Mouse (Mus musculus) liver, embryonic 11.5 days (tissue): Measurements from ENCODE around the gene Sdccag8. TPM values are rescaled to one million over a fixed set of nuclear protein-coding genes. Genes with fewer than 3 reads are reported as not detected.

Experiments used
- ATAC-seq: fragments of 200-750 bp; cut with Nextera tagmentation; replicated peaks from 2 replicates; pipeline ENCODE4 v1.8.0; 2017; ENCODE audit warnings: moderate number of reproducible peaks, mild to moderate bottlenecking, moderate TSS enrichment, moderate library complexity; ENCODE audit not compliant: low FRiP score
- DNase-seq: peaks from one replicate; pipeline ENCODE4 v3.0.0-alpha.2; 2017; ENCODE audit warnings: low spot score
- H3K27ac ChIP-seq: fragments of 300-500 bp; sonication (generic); 2 replicates; pipeline ENCODE4 v1.5.1; 2014; ENCODE audit warnings: mild to moderate bottlenecking, low read depth, low read length, control low read depth
- H3K27me3 ChIP-seq: fragments of 300-500 bp; sonication (generic); replicated peaks from 2 replicates; pipeline ENCODE4 v1.6.1; 2014; ENCODE audit warnings: low read length, mixed read lengths; ENCODE audit not compliant: control insufficient read depth, insufficient read depth
- H3K36me3 ChIP-seq: fragments of 300-500 bp; sonication (generic); 2 replicates; pipeline ENCODE4 v1.6.1; 2014; ENCODE audit warnings: mild to moderate bottlenecking, low read length, moderate library complexity, mixed read lengths; ENCODE audit not compliant: control insufficient read depth, insufficient read depth
- H3K4me1 ChIP-seq: fragments of 300-500 bp; sonication (generic); replicated peaks from 2 replicates; pipeline ENCODE4 v1.6.1; 2014; ENCODE audit warnings: low read length, mixed read lengths; ENCODE audit not compliant: control insufficient read depth, insufficient read depth
- H3K4me2 ChIP-seq: fragments of 300-500 bp; sonication (generic); 2 replicates; pipeline ENCODE4 v1.6.1; 2014; ENCODE audit warnings: mild to moderate bottlenecking, control low read depth, moderate library complexity
- H3K4me3 ChIP-seq: fragments of 300-500 bp; sonication (generic); 2 replicates; pipeline ENCODE4 v1.5.1; 2014; ENCODE audit warnings: low read depth, low read length, control low read depth
- H3K9ac ChIP-seq: fragments of 300-500 bp; sonication (generic); 2 replicates; pipeline ENCODE4 v1.6.1; 2014; ENCODE audit warnings: low read depth, low read length, control low read depth
- H3K9me3 ChIP-seq: fragments of 300-500 bp; sonication (generic); 2 replicates; pipeline ENCODE4 v1.6.1; 2016; ENCODE audit warnings: low read length, inconsistent platforms, mixed read lengths; ENCODE audit not compliant: control insufficient read depth
- WGBS: fragments of 180-500 bp; shearing (Covaris S2); extraction: QIAGEN DNeasy Blood & Tissue Kit; methylation state at CpG from one replicate; pipeline ENCODE4 v1.1.7; 2014; 5-methylcytosine and 5-hydroxymethylcytosine counted together
- polyA plus RNA-seq: library from polyadenylated mRNA; unstranded; fragments of >200 nt; fragmentation: Nextera tagmentation; extraction: Ambion mirVana; gene quantifications from 2 replicates; pipeline ENCODE4 v1.2.1, GENCODE M21; 2014

Gene Sdccag8
- polyA plus RNA-seq, 1 experiment from 2014 or later = 11.7 TPM

DNA sequence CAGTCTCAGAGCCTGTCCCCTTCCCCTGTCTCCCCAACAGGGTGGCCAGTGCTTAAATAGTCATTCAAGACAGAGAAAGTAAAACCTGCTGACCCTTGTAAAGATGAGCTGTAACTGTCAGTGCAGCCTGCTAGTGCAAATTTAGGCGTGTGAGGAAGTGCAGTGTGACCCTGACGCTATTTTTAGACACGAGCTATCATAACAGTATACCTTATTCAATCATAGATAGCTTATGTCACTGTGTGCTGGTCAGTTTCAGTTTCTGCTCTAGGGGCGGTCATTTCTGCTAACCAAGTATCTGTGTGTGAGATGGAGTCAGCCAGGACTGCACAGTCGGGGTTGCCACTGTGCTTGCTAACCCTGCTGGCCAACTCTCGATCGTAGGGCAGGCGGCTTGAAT is 9.4 kb downstream of the Sdccag8 start:
- H3K4me1 ChIP-seq = peaks cover 49% of the 10 kb centered on the region
- no peak overlapping the region for H3K27ac ChIP-seq
- H3K4me2 ChIP-seq = no peak overlapping the region; the same call in 1 of the 2 replicates
- 62% methylated on average over 8 of the region's 8 CpGs for WGBS
- H3K36me3 ChIP-seq = no peaks in the 10 kb centered on the region; the same call in 1 of the 2 replicates
- no peaks in the 10 kb centered on the region for H3K9me3 ChIP-seq
- DNase-seq (no peak), ATAC-seq (no peak)
- H3K27me3 ChIP-seq = no peaks in the 10 kb centered on the region
- H3K9ac ChIP-seq = no peak overlapping the region
- H3K4me3 ChIP-seq = no peak overlapping the region

DNA sequence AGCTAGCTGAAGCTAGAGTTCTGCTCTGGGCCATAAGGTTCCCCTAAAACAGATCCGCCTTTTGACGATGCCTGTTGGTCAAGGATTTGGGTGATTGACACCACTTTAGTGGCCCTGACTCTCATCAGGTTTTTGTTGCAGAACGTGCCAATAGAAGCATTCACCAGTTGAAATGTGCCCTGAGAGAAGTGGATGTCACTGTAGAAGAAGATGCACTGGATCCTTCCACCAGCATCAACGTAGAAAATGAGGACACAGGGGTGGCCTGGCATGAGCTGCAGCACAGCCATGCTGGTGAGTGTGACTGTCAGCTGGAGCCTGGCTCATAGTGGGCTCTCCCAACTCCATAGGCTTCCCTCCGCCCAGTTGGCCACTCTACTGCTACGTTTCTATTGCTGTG is 10.2 kb downstream of the Sdccag8 start:
- no peaks in the 10 kb centered on the region; the same call in 1 of the 2 replicates for H3K36me3 ChIP-seq
- H3K27ac ChIP-seq = no peak overlapping the region
- H3K4me3 ChIP-seq = no peak overlapping the region
- H3K27me3 ChIP-seq = no peaks in the 10 kb centered on the region
- H3K4me2 ChIP-seq = no peak overlapping the region
- ATAC-seq = no peak
- H3K4me1 ChIP-seq = peaks cover 49% of the 10 kb centered on the region
- no peak overlapping the region for H3K9ac ChIP-seq
- WGBS = 80% methylated on average over 6 of the region's 6 CpGs
- no peaks in the 10 kb centered on the region for H3K9me3 ChIP-seq
- DNase-seq = no peak

DNA sequence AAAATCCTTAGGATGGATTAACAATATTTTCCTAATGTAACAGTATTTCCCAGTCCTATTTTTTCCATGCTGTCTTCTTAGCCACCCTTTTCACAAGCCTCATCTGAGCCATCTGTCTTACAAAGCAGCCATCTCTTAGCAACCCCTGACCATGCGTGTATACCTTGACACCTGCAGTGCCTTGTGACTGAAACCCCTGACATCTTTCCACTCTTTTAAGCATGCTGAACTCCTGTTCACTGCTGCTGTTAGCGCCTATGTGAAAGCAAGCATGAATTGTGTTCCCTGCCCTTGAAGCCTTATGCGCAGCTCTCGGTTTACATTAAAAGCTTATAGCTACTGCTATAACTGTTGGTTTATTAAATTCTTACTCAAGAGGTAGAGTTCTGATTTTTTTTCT is 10.6 kb downstream of the Sdccag8 start:
- Histone ChIP-seq H3K4me2 (no peak overlapping the region), H3K9ac (no peak overlapping the region), H3K4me1 (peaks cover 49% of the 10 kb centered on the region), H3K27ac (no peak overlapping the region), H3K36me3 (no peaks in the 10 kb centered on the region; the same call in 1 of the 2 replicates), H3K27me3 (no peaks in the 10 kb centered on the region), H3K4me3 (no peak overlapping the region), H3K9me3 (no peaks in the 10 kb centered on the region)
- 96% methylated on average over 4 of the region's 4 CpGs for WGBS
- no peak for ATAC-seq
- no peak for DNase-seq

- ATAC-seq = no peak
- no peak for DNase-seq
- H3K27me3 ChIP-seq = no peaks in the 10 kb centered on the region
- WGBS = 58% methylated on average over 11 of the region's 11 CpGs
- H3K27ac ChIP-seq = no peak overlapping the region
- no peak overlapping the region for H3K9ac ChIP-seq
- H3K9me3 ChIP-seq = no peaks in the 10 kb centered on the region
- no peak overlapping the region for H3K4me2 ChIP-seq
- H3K36me3 ChIP-seq = no peaks in the 10 kb centered on the region; the same call in 1 of the 2 replicates
- H3K4me3 ChIP-seq = no peak overlapping the region
- peaks cover 44% of the 10 kb centered on the region for H3K4me1 ChIP-seq
Measured at GRCm38 (mm10) chr1:176826186-176826585, 11.7 kb downstream of the Sdccag8 start.

DNA sequence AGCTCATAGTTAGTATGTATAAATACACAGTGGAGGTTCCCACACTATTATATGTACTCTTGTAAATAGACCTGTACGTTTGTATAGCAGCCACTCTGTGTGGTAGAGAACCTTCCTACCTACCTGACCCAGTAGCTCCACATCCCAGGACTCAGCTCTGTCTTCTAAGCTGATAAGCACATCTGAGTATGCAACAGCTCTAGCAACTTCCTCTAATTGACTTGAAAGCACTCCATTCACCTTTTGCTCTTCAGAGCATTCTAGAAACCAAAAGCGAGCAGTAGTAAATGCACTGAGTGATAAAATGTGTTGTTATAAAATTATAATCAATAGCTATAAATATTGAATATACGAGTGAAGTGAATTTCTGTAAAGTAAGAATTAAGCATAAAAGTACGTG is 12.5 kb downstream of the Sdccag8 start:
- Histone ChIP-seq H3K36me3 (no peaks in the 10 kb centered on the region; the same call in 1 of the 2 replicates), H3K4me2 (no peak overlapping the region), H3K9me3 (no peaks in the 10 kb centered on the region), H3K9ac (no peak overlapping the region), H3K27ac (no peak overlapping the region), H3K4me3 (no peak overlapping the region), H3K4me1 (peaks cover 37% of the 10 kb centered on the region), H3K27me3 (no peaks in the 10 kb centered on the region)
- 68% methylated on average over 4 of the region's 4 CpGs for WGBS
- no peak for ATAC-seq
- DNase-seq = no peak

DNA sequence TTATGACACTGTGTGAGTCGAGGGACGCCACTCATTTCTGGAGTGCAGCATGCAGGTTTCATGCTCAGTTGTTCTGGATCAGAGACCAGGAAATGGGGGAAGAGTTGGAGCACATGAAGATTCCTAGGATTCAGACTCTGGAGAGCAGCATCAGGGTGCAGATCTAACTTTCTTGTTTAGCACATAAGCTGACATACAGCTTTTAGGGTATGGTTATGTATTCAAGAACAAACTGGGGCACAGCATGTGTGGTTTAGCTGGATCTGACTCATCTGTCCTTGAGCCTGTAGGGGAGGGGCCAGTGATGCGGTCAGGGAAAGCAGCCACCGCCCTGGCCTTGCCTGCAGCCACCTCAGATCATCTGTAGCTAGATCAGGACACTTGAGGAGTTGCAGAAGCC is 12.9 kb downstream of the Sdccag8 start:
- Histone ChIP-seq H3K27me3 (no peaks in the 10 kb centered on the region), H3K36me3 (no peaks in the 10 kb centered on the region; the same call in 1 of the 2 replicates), H3K9ac (no peak overlapping the region), H3K9me3 (no peaks in the 10 kb centered on the region), H3K4me1 (peaks cover 32% of the 10 kb centered on the region), H3K4me3 (no peak overlapping the region), H3K27ac (no peak overlapping the region), H3K4me2 (peak overlapping the region; percentile 5; the same call in 1 of the 2 replicates)
- 42% methylated on average over 4 of the region's 4 CpGs for WGBS
- no peak for DNase-seq
- ATAC-seq = peak; percentile 69

DNA sequence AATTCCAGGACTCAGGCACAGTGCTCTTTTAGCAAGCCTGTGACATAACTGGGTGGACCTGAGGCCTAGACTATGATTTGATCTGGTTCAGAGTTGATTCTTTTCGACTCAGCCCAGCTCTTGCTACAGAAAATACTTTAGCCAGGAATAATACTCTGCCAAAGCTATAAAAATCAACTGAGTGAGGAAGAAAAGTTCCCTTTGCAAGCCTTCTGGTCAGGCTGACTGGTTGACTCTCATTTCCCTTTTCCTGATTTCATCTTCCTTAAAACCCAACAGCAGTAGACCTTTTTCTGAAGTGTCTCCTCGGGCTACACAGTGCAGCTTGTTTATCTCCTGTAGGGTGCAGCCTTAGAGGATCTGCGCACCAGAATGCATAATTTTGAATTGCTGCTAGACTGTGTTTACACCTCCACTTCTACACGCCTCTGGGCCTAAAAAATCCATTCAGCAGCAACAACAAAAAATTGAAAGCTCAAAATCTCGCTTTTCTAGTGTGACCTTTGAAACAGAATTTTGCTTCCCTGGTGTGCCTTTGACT is 13.6 kb downstream of the Sdccag8 start:
- H3K4me1 ChIP-seq = peaks cover 28% of the 10 kb centered on the region
- no peak overlapping the region for H3K9ac ChIP-seq
- H3K27ac ChIP-seq = no peak overlapping the region
- H3K4me3 ChIP-seq = no peak overlapping the region
- ATAC-seq = no peak
- no peaks in the 10 kb centered on the region for H3K9me3 ChIP-seq
- no peak for DNase-seq
- H3K4me2 ChIP-seq = no peak overlapping the region; the same call in 1 of the 2 replicates
- no peaks in the 10 kb centered on the region; the same call in 1 of the 2 replicates for H3K36me3 ChIP-seq
- WGBS = 54% methylated on average over 5 of the region's 5 CpGs
- no peaks in the 10 kb centered on the region for H3K27me3 ChIP-seq

DNA sequence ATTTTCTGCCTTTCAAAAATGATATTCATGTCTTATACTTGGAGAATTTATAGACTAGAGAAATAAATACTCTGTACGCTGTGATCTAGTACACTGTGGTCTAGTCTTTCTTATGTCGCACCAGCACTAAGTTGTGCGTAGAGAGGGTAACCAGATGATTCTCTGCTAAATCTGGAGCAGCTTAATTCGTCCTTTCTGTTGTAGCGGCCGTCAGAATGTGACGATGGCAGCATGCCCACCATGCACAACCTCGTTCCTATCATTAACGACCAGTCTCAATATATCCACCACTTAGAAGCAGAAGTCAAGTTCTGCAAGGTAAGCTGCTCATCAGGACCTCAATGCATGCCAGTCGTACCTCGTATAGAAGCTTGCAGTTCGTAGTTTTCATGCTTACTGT is 14.2 kb downstream of the Sdccag8 start:
- WGBS = 85% methylated on average over 12 of the region's 12 CpGs
- no peak overlapping the region for H3K4me2 ChIP-seq
- no peak overlapping the region for H3K27ac ChIP-seq

DNA sequence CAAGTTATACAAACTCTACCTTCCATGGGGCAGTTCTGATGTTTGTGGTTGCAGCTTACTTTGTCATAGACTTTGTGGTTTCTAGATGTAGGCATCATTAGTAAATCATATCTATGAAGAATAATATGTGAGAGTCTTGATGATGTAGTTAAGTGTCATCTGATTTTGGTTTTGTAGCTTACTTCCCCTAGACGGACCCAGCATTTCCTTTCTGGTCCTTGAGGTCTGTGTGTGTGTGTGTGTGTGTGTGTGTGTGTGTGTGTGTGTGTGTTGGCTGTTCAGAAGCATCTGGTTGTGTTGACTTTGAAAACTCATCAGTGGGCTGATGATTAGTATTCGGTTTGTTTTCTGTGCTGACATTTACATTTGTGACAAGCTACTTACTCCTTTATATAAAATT is 17.6 kb downstream of the Sdccag8 start:
- 69% methylated on average over 2 of the region's 2 CpGs for WGBS
- H3K9me3 ChIP-seq = no peaks in the 10 kb centered on the region

More for the DNA sequence above, 14.2 kb downstream of the Sdccag8 start:
- Histone ChIP-seq H3K9me3 (no peaks in the 10 kb centered on the region), H3K9ac (no peak overlapping the region), H3K4me3 (no peak overlapping the region), H3K36me3 (no peaks in the 10 kb centered on the region; the same call in 1 of the 2 replicates), H3K27me3 (no peaks in the 10 kb centered on the region), H3K4me1 (peaks cover 24% of the 10 kb centered on the region)
- ATAC-seq (no peak), DNase-seq (no peak)

More for the DNA sequence above, 17.6 kb downstream of the Sdccag8 start:
- H3K27ac ChIP-seq = no peak overlapping the region
- DNase-seq (no peak), ATAC-seq (no peak)
- H3K36me3 ChIP-seq = no peaks in the 10 kb centered on the region
- H3K9ac ChIP-seq = no peak overlapping the region
- no peak overlapping the region for H3K4me3 ChIP-seq
- H3K4me1 ChIP-seq = peaks cover 16% of the 10 kb centered on the region
- no peaks in the 10 kb centered on the region for H3K27me3 ChIP-seq
- H3K4me2 ChIP-seq = no peak overlapping the region
